Mouse (Mus musculus) lung, postnatal 10 days (tissue): ENCODE measurements around the gene Camta1.
A peak's percentile ranks its signal among the peaks of the same experiment; 100 is the strongest.

ENCODE experiments used
- DNase-seq: peaks from one replicate; pipeline ENCODE4 v3.0.0; 2021

Camta1 gene

DNA sequence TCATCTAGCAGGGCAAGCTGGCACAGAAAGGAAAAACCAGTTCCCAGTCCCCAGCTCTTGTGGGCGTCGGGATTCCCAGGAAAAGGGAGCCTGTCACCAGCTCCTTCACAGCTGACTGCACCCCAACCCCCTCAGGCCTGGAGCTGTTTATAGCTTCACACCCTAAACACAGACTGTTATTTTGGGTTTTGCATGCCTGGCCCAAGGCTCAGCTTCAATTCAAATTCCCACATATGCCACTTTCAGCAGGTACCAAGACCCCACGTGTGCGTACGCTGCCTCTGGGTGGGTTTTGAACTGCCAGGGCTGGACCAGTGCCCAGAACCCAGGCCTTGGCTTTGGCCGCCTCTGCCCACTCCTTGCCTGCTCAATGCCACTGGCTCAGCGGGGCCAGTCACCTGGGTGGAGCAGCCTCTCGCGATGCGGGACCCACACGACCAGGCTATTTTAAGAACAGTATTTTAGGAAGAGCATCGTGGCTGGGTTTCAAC is 195.2 kb downstream of the Camta1 start:
- no peak for DNase-seq

DNA sequence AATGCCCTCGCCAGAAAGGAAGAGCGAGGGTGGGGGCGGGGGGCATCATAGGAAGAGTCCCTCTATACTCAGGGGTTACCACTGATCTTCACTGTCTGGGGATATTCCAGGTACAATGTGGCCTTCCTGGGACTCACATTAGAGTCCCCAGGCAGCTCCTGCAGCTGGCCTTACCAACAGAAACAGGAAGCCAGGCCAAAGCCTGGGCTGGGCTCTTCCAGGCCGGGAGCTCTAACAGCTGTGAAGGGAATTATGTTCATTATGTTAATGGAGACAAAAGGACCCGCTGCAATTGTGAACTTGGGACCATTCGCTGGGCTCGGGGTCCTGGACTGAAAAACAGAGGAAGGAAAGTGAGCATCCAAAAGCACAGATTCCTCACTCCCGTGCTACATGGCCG is 200.2 kb downstream of the Camta1 start:
- no peak for DNase-seq

DNA sequence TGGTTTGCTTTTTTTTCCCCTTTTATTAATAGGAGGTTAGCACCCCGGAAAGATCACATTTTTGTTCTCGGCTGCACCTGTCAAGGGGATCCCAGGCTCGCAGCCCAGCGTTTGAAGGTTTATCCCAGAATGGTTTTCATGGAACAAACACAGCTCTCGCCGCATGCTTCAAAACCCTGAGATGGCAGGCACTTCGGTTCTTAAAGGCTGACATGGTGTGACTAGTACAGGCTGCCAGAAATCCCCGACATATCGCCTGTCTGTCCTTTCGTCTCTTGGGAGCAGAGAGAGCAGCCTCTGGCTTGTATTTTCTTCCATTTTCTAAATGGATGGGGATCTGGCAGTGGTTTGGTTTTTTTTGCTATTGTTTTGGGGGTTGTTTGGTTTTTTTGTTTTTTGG is 205.2 kb downstream of the Camta1 start:
- DNase-seq, result no peak

DNA sequence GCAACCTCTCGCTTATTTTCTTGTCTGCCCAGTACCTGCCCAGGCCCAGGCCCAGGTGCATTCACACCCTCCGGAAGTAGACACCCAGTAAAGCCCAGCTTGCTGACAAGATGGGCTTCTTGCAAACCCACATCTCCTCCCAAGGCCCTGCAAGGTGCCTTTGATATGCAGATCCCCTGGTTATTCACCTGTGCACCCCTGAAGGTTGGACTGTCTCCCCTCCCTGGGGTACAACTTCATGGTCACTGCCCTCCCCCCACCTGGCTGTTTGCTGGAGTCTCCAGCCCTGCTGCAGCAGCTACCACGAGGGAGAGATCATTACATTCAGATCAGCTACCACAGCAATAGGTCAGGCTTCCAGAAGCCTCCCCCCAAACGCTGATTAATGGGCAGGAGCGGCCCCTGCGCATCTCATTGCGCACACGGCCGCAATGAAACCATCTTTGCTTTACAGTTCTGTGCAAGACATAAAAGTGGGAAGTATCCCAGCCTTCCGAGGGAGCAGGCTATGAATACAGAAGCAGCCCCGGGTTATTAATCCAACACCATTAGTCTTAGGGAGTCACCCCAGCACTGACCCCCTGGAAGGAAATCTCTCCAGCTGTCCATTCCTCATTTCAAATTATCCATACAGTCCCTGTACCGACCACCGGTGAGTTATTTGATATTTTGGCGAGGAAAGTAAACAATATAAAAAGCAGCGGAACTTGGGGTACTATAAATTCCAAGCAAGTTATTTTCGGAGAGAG is 205.9 kb downstream of the Camta1 start:
- DNase-seq, result no peak

DNA sequence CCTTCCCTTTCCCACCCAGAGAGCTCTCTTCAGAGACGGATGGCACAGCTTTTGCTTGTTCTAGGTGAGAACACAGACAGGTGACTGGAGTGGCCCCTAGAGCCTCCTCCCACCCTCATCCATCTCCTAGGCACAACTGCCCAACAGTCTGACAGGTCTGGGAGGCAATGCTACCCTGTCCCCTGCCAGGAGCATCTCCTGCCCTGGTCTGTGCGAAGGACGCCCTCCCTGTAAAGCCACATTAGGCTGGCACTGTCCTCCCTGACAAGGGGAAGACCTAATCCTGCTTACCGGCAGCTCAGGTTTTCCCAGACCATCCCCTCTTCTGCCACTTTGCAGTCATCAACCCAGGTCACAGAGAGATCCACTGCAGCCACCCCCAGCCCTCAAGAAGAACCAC is 206.4 kb downstream of the Camta1 start:
- DNase-seq, result no peak

DNA sequence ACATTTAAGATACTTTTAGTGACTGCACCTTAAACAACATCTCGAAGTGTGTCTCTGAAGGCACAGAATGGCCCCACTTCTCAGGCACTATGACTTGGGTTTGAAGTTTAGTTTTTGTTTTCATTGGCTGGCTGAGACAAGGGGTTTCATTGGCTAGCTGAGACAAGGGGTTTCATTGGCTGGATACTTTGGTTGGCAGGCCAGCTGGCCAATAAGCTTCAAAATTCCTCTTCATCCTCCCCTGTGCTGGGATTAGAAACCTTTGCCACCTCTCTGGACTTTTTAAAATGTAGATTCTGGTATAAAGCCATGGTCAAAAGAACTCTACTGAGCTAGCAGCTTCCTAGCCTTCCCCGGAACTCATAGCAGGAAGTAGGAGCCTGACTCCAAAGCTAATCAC is 219.3 kb downstream of the Camta1 start:
- DNase-seq, result no peak

DNA sequence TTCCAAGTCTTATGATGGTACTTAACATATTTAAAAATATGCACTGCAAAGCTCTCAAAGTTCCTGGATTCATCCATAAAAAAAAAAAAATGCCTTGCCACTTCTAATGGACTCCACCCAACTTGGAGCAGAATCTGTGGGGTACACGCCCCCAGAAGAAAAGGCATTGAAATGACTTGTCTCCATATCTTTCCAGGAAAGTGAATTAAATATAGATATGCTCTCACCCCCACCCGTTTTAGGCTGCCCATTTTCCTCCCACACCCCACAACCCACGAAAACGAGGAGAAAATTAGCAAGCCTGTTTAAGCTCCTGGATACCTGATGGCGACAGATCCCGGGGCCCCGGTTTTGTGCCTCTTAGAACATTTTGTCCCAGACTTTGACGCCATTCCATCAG is 220.7 kb downstream of the Camta1 start:
- no peak for DNase-seq

DNA sequence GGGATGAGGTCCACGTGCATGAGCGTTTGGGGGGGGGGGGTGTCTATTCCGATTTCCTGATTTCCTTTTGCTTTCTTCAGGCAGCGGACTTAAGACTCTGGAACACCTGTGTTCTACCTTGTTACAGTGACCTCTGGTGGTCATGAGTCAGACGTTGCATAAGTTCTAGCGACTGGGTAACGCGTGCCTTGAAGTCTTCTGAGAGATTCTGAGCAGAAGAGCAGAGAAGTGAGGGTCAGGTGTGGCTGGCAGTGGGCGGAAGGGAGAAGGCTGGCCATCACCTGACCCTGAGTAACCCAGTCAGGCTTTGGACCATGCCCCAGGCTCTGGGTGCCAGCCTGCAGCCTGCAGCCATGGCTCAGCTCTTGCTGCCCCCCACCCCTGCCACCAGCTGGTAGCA is 222.7 kb downstream of the Camta1 start:
- peak; percentile 20 for DNase-seq

DNA sequence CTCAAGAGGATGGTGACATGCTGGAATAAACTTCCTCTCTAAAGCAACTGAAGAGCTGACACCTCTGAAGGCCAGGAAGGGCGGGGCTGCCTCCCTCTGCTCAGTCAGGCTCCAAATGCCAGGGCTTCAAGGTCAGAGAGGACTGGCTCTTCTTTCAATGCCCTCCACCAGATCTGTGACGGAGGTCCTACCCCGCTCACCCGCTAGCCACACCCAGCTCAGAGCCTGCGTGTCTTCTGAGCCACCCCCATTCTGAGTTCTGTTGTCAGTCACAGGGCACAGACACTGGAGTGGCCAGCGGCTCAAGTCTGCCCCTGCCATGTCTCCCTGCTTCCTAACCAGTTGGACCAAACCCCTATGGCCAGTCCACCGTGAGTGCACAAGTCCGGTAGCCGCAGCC is 224.3 kb downstream of the Camta1 start:
- DNase-seq, result no peak

DNA sequence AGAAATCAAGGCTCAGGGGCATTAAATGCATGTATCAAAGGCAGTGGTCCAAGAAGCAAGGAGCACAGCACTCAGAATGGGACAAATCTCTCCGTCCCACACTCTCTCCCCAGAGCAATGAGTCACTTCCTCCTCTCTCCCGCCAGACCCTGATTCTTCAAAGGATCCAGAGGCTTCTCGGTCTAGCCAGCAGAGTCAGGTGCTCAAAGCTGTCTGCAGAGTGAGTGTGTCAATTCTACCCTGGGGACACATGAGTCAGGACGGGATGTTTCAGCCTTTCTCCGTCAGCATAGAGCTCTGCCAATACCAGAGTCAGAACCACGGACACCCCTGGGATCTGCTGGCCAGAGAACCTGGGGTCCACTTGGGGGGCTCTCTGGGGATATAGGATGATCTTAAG is 226.9 kb downstream of the Camta1 start:
- no peak for DNase-seq

DNA sequence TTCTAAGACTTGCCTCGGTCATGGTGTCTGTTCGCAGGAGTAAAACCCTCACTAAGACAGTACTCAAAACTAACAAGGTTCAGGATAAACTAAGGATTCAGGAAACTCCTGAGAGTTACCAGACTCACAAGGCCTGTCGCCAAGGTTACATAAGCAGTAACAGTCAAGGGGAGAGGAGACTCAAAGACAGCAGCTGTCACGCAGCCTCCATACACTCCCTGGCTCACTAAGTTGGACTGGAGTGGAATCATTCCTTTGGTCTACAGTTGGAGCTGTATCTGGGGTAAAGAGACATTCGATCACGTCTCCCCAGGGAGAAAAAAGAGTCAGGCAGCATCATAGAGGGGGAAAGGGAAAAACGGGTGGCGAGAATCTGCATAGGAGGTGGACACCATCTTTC is 227.9 kb downstream of the Camta1 start:
- no peak for DNase-seq

DNA sequence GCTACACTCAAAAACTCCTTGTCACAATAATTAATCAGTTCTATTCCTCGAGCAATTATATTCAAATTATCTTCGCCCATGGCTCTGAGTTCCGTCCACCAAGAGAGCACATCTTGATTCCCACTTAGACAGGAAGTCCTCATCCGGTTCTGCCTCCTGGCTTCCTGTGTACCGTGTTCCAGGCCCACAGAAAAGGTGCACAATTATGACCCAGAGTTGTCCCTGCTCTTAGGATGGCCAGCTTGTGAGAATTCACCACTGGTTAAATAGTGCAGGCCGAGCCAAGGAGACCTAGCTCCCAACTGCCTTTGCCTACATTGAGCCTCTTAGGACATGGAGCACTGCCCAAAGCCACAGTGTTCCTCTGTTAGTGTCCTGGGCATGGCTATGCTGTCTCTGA is 229.4 kb downstream of the Camta1 start:
- DNase-seq, result no peak

DNA sequence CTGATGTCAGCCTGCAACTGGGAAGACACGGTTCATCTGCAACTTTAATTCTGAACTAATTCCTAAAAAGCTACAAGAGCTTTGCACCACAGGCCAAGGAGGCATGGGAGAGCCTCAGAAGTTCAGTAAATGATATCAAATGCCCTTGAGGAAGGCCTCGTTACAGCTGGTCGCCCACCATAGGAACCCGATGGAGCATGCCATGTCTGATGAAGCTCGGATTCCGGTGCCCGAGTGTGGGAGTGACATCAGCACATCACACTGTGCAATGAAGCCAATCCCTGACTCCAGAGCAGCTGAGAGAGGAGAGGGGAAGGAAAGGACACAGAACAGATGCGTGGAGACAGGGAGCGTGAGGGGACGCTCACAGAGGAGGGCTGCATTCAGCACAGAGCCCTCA is 231.0 kb downstream of the Camta1 start:
- no peak for DNase-seq

DNA sequence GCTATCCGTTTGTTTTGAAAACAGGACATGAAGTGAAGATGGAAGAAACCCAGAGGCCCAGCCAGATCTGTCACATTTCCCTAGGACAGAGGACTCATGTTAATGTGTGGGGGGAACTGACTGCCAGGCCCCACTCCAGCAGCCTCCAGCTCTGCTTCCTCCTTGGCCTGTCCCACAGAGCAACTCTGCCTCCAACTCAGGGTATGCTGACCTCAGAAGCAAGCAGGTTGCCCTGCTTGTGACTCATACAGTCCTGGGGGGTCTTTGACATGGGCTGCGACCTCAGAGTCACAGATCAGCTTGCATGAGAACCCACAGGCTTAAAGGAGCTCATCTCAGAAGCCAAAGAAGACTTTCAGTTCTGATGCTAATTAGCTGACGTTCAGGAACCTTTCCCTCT is 231.4 kb downstream of the Camta1 start:
- DNase-seq, result no peak

DNA sequence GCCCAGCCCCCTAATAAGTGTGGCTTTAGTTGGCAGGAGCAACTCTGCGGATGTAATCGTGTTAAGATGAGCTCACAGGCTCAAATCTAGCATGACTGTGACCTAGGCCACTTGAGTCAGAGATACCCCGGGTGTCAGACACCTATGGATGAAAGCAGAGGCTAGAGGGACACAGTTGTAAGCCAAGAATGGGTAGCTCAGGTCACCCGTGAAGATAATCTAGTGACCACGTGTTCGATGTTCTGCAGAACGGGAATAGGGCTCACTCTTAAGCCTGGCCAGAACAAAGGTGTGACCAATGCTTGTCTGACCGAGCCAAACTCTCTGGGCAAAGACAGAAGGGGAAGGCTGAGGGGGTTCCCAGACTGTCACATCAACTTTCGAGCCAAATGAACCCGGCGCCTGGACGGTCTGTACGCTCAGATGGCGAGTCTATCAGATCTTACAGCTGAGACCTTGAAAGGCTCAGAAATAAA is 242.1 kb downstream of the Camta1 start:
- DNase-seq, result no peak

DNA sequence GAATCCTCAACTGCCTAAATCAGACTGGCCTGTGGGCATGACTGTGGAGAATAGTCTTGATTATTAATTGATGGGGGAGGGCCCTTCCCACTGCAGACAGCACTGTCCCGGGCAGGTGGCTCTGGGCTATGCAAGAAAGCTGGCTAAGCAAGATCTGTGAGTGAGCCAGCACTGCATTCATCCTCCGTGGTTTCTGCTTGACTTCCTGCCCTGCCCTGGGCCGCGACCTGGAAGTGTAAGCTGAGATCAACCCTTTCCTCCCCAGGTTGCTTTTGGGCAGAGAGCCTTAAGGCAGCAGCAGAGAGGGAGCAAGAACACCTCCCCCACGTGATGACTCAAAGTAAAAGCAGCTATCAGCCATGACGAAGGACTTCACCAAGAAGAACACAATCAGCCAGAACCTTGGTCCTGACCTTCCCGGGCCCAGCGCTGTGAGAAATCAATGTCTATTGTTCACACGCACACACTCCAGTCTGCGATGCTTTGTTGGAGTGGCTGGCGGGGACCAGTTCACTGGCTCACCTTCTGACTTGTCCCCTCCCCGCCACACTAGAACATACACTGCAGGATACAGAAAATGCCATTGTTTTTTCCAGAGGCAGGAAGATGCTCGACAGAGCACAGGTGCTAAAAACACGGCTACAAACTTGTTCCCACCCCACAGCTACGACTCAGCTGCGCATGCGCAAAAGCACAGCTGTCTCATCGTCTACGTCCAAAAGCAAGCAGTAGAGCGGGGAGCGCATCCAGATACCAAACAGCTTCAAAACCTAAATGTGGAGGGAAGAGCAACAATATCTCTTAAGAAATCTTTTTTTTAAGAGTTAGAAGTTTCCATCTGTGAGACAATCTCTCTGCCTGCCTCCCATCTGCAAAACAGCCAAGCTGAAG is 243.0 kb downstream of the Camta1 start:
- DNase-seq, result no peak

DNA sequence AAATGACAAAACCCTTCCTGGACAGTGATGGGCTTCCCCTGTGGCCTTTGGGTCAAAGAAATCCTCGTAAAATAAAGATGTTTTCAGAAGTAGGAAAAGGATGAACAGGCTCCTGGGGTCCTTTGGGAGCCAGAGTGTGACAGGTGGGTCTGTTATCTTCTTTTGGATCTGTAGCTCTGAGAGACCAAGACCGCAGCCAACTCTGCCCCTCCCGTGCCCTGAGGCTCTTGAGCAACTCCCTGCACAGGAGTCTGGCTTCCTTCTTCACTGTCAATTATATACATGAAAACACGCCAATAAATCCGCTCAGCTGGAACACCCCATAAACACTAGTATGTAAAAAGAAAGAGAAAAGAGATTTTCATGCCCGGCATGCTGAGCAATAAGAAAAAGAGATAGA is 250.1 kb downstream of the Camta1 start:
- no peak for DNase-seq

DNA sequence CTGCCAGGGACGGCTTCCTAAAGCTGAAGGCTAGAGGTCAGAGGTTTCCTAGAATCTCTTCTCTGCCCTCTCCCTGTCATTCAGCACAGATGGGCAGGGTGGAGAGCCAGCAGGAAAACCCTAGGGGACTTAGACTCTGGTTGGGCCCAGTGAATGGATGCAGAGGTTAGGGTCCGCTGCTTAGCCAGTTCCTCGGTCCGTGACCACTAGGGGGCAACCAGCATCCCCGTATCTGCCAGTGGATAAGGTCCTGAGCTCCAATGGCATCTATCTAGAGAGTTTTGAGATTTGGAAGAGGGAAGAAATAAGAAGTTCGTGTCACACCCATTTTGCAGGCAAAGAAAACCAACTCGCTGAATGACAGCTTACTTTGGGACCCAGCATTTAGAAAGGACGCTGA is 251.4 kb downstream of the Camta1 start:
- DNase-seq, result peak; percentile 62

DNA sequence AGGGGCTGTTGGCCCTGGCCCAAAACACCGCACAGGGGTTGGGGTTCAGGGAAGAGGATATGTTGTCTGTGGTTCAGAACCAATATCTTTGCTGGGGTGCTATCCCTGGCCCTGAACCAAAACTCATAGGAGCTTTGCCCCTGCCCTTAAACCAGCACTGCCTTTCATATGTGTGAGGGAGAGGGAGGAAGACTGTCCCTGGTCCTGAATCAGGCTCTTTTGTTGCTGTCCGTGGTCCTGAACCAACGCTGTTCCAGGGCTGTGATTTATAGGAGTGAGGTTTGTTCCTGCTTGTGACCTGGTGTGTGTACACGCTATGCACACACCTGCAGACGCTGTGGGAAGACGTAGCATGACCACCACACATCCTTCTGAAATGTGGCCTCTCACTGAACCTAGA is 256.8 kb downstream of the Camta1 start:
- peak; percentile 67 for DNase-seq

DNA sequence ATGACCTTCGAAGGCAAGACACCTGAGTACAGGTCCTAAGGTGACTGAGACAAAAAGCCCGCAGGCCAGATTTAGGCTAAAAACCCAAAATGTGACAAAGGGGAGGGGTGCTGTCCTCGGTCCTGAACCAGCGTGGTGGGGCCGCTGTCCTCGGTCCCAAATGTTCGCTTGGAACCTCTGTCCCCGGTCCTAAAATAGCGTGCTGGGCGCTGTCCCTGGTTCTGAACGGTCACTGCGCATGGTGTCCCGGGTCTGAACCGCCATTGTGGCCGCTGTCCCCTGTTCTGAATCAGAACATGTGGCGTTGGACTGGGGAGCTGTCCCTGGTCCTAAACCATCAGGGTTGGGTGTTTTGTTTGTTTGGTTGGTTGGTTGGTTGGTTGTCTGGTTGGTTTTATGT is 257.2 kb downstream of the Camta1 start:
- DNase-seq, result peak; percentile 91

DNA sequence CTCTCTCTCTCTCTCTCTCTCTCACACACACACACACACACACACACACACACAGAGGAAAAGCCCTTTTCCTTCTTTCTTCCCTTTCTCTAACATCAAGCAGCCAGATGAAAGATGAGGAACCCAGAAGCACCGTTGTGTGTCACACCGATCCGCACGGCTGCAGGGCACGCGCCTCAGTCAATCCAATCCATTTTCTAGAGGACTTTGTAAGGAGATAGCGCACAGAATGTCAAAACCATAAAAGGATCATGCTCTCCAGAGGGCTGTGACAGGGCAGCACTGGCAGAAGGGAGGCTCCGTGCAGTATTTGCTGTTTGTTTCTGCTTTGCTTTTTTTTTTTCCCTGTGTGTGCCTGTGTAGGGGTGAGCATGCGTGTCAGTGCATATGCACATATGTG is 258.1 kb downstream of the Camta1 start:
- no peak for DNase-seq

DNA sequence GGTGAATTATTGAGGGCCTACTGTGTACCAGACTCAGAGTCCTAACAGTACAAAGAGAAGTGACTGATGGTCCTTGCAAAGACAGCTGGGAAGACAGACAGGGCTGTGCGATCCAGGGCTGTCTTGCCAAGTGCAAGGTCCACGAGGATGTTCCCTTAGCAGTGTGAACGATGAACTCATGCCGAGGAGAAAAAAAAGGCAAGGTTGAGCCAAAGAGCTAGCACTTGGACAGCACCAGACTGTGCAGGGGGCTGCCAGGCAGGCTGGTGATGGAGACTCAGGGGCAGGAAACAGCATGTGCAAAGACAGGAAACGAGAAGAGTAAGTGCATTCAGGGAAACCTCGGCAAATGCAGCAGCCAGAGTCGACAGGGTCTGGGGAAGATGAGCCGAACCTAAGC is 266.6 kb downstream of the Camta1 start:
- no peak for DNase-seq

DNA sequence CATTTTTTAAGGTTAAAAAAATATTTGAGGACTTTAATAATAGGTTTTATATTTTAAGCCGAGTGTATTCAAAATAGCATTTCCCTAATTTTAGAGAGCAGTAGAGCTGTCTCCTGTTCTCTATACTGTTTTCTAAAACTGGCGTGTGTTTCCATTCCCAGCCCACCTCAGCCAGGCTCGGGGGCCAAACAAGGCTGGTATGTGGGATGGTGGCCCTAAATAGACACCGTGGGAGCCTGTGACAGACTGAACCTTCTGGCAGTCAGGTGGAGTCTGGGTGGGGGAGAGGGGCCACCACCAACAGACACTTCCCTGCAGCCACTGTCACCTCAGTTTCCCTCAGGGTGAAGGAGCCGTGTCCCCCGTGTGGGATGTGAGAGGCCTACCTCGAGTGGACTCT is 268.6 kb downstream of the Camta1 start:
- no peak for DNase-seq

DNA sequence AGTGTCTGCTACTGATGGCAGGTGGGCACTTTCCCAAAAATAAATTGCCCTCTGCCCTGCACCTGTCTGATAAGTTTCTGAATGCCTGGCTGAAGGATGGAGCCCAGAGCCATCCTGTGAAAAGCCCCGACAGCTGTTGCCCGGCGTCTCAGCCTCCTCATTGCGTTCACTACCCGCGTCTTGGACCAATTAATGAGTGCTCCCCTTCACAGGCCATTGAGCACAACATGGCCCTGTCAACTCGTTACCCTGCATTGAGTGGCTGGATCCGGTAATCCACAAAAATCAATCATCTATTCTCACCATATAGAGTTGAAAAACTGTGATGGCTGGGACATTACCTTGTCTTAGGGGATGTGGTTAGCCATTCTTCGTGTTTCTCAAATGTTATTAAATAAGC is 275.6 kb downstream of the Camta1 start:
- DNase-seq, result no peak
